Mouse (Mus musculus) effector memory CD4-positive, alpha-beta T cell, adult 5 months (primary cell): ENCODE measurements around the gene Zic4. TPM values are rescaled to one million over a fixed set of nuclear protein-coding genes. Genes with fewer than 3 reads are reported as not detected.

Experiments
- polyA plus RNA-seq: library from polyadenylated mRNA; unstranded; fragments of 100-300 nt; shearing (Covaris generic); gene quantifications from one replicate; pipeline ENCODE4 v1.2.1, GENCODE M21; 2017

Zic4 gene
- polyA plus RNA-seq, result not detected

GRCm38 (mm10) chr9:91361856-91362601 lies at the start of gene Zic4:
Zic4 (plus strand) TSS chr9:91362413.

GRCm38 (mm10) chr9:91365664-91366063 lies 3.5 kb downstream of the Zic4 start, which contains the start of gene Zic1:
Zic1 (minus strand) TSS chr9:91365810.

Other genes with a start within 250 kb of the Zic4 start
- not detected for gene Zic1, start 3.4 kb downstream of the Zic4 start, polyA plus RNA-seq